Mouse (Mus musculus): ENCODE measurements around the gene Plekhm1. TPM values are rescaled to one million over a fixed set of nuclear protein-coding genes. Genes with fewer than 3 reads are reported as not detected.
"Not testable (repeated sequence)": the region's sequence is repeated elsewhere in the genome, so short reads cannot be mapped to it uniquely, and the experiment has no call there.

The Plekhm1 gene
- polyA plus RNA-seq (2016; fragmentation: Nextera tagmentation; extraction: Ambion mirVana) = 8.0 and 8.5 TPM in 2 replicates

- peak within 1 kb of the TSS; percentile 85 for H3K4me3 ChIP-seq
- DNase-seq (ENCODE audit: low spot score) = peak; percentile 94
- H3K27me3 ChIP-seq (ENCODE audit: low read depth, poor library complexity, severe bottlenecking) = no peaks in the 10 kb centered on the region
- peaks cover 6% of the 10 kb centered on the region for H3K36me3 ChIP-seq
- H3K27ac ChIP-seq (replicated peaks) = peak within 1 kb of the TSS; percentile 84
- under 1% methylated on average over 67 of the region's 67 CpGs for WGBS
- H3K9me3 ChIP-seq (replicated peaks) = no peaks in the 10 kb centered on the region
- peaks cover 23% of the 10 kb centered on the region for H3K4me1 ChIP-seq
Measured at GRCm38 (mm10) chr11:103411981-103412949, at the start of gene Plekhm1. Gene Plekhm1 (minus strand): TSS chr11:103412687.

DNA sequence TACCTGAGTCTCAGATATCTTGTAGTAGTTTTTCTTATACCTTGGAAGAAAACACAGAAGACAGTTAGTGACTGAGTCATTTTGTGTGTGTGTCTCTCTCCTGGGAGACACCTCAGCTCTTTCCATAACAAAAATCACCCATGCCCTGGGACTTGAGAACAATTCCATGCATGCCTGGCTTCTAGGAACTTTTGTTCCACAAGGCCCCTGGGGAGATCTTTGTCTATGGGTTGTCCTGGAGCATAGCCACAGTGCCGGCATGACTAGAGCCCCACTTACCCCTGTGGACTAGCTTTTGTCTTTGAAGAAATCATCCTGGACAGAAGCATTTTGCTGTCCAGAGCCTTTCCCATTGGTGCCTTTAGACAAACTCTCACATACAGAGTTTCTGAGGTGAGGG lies 38.6 kb upstream of the Plekhm1 start:
- H3K4me3 ChIP-seq; H3K27ac ChIP-seq (replicated peaks); H3K36me3 ChIP-seq; H3K4me1 ChIP-seq; DNase-seq (ENCODE audit: low spot score); H3K27me3 ChIP-seq (ENCODE audit: low read depth, poor library complexity, severe bottlenecking); H3K9me3 ChIP-seq (replicated peaks): not testable (repeated sequence)
- 42% methylated on average over 1 of the region's 1 CpGs for WGBS

DNA sequence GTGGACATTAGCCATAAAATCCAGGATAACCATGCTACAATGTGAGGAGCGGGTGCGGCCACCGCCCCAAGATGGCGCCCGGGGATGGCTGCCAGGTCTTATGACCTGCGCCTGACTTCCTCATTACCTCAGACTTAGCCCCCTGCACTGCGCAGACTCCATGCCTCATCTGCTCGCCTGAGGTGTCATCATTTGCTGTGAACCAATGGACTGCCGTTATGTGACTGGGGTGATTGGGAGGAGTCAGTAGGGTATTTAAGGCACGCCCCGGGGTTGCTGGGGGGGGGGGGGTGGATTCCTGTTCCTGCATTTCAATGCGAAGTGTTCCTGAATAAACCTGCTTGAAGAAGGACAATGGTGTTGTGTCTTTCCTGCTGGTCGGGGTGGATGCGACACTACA lies 37.2 kb upstream of the Plekhm1 start:
- not testable (repeated sequence) for H3K4me1 ChIP-seq; H3K9me3 ChIP-seq (replicated peaks); H3K27ac ChIP-seq (replicated peaks); H3K4me3 ChIP-seq; H3K36me3 ChIP-seq; H3K27me3 ChIP-seq (ENCODE audit: low read depth, poor library complexity, severe bottlenecking); DNase-seq (ENCODE audit: low spot score)
- WGBS = 89% methylated on average over 14 of the region's 14 CpGs

GRCm38 (mm10) chr11:103443678-103444077 lies 31.2 kb upstream of the Plekhm1 start:
- Histone ChIP-seq H3K27me3 (ENCODE audit: low read depth, poor library complexity, severe bottlenecking) (no peaks in the 10 kb centered on the region), H3K4me3 (no peak overlapping the region), H3K27ac (replicated peaks) (no peak overlapping the region), H3K4me1 (peaks cover 8% of the 10 kb centered on the region), H3K9me3 (replicated peaks) (no peaks in the 10 kb centered on the region), H3K36me3 (no peaks in the 10 kb centered on the region)
- whole genome bisulfite sequencing = 89% methylated on average over 3 of the region's 3 CpGs
- no peak for DNase-seq (ENCODE audit: low spot score)

GRCm38 (mm10) chr11:103436282-103436681 lies 23.8 kb upstream of the Plekhm1 start:
- H3K36me3 ChIP-seq = no peaks in the 10 kb centered on the region
- H3K27me3 ChIP-seq (ENCODE audit: low read depth, poor library complexity, severe bottlenecking) = no peaks in the 10 kb centered on the region
- 0 out of 2 replicates have a peak, but pooled peaks cover 3% of the 10 kb centered on the region for H3K4me1 ChIP-seq
- no peaks in the 10 kb centered on the region for H3K9me3 ChIP-seq (replicated peaks)
- DNase-seq (ENCODE audit: low spot score) = no peak
- WGBS = 92% methylated on average over 5 of the region's 5 CpGs
- no peak overlapping the region for H3K4me3 ChIP-seq
- H3K27ac ChIP-seq (replicated peaks) = no peak overlapping the region

GRCm38 (mm10) chr11:103425031-103425430 lies 12.5 kb upstream of the Plekhm1 start:
- H3K36me3 ChIP-seq = no peaks in the 10 kb centered on the region
- WGBS = 41% methylated on average over 5 of the region's 5 CpGs
- H3K9me3 ChIP-seq (replicated peaks) = no peaks in the 10 kb centered on the region
- H3K27ac ChIP-seq (replicated peaks) = no peak overlapping the region
- H3K4me1 ChIP-seq = no peaks in the 10 kb centered on the region
- DNase-seq (ENCODE audit: low spot score) = no peak
- no peaks in the 10 kb centered on the region for H3K27me3 ChIP-seq (ENCODE audit: low read depth, poor library complexity, severe bottlenecking)
- H3K4me3 ChIP-seq = no peak overlapping the region

GRCm38 (mm10) chr11:103419667-103420066 lies 7.2 kb upstream of the Plekhm1 start:
- DNase-seq (ENCODE audit: low spot score) = no peak
- Histone ChIP-seq H3K36me3 (no peaks in the 10 kb centered on the region), H3K27ac (replicated peaks) (no peak overlapping the region), H3K4me1 (no peaks in the 10 kb centered on the region), H3K27me3 (ENCODE audit: low read depth, poor library complexity, severe bottlenecking) (no peaks in the 10 kb centered on the region), H3K9me3 (replicated peaks) (no peaks in the 10 kb centered on the region), H3K4me3 (no peak overlapping the region)
- 89% methylated on average over 13 of the region's 13 CpGs for WGBS

- no peaks in the 10 kb centered on the region for H3K27me3 ChIP-seq (ENCODE audit: low read depth, poor library complexity, severe bottlenecking)
- no peak overlapping the region for H3K27ac ChIP-seq (replicated peaks)
- 76% methylated on average over 5 of the region's 5 CpGs for WGBS
- H3K4me1 ChIP-seq = no peaks in the 10 kb centered on the region
- H3K36me3 ChIP-seq = no peaks in the 10 kb centered on the region
- no peak overlapping the region for H3K4me3 ChIP-seq
- no peak for DNase-seq (ENCODE audit: low spot score)
- H3K9me3 ChIP-seq (replicated peaks) = no peaks in the 10 kb centered on the region
Measured at GRCm38 (mm10) chr11:103419226-103419625, 6.7 kb upstream of the Plekhm1 start.

GRCm38 (mm10) chr11:103413516-103413915 lies 1.0 kb upstream of the Plekhm1 start:
- Histone ChIP-seq H3K27me3 (ENCODE audit: low read depth, poor library complexity, severe bottlenecking) (no peaks in the 10 kb centered on the region), H3K4me3 (no peak overlapping the region), H3K27ac (replicated peaks) (no peak overlapping the region), H3K36me3 (peaks cover 6% of the 10 kb centered on the region), H3K4me1 (peaks cover 23% of the 10 kb centered on the region), H3K9me3 (replicated peaks) (no peaks in the 10 kb centered on the region)
- WGBS = 82% methylated on average over 1 of the region's 1 CpGs
- no peak for DNase-seq (ENCODE audit: low spot score)

GRCm38 (mm10) chr11:103412950-103413423 lies 500 bp upstream of the Plekhm1 start:
- Histone ChIP-seq H3K36me3 (peaks cover 6% of the 10 kb centered on the region), H3K4me1 (peaks cover 23% of the 10 kb centered on the region), H3K4me3 (peak overlapping the region; percentile 85), H3K27me3 (ENCODE audit: low read depth, poor library complexity, severe bottlenecking) (no peaks in the 10 kb centered on the region), H3K9me3 (replicated peaks) (no peaks in the 10 kb centered on the region), H3K27ac (replicated peaks) (peak overlapping the region; percentile 84)
- DNase-seq (ENCODE audit: low spot score) = no peak
- WGBS = 5% methylated on average over 14 of the region's 14 CpGs

GRCm38 (mm10) chr11:103411301-103411700 lies 1.2 kb downstream of the Plekhm1 start:
- Histone ChIP-seq H3K9me3 (replicated peaks) (no peaks in the 10 kb centered on the region), H3K27ac (replicated peaks) (no peak overlapping the region), H3K36me3 (peaks cover 12% of the 10 kb centered on the region), H3K27me3 (ENCODE audit: low read depth, poor library complexity, severe bottlenecking) (no peaks in the 10 kb centered on the region), H3K4me1 (peaks cover 23% of the 10 kb centered on the region), H3K4me3 (peak overlapping the region; percentile 85)
- 88% methylated on average over 1 of the region's 1 CpGs for WGBS
- no peak for DNase-seq (ENCODE audit: low spot score)

- WGBS = 93% methylated on average over 13 of the region's 13 CpGs
- Histone ChIP-seq H3K36me3 (peaks cover 29% of the 10 kb centered on the region), H3K4me1 (peaks cover 23% of the 10 kb centered on the region), H3K27me3 (ENCODE audit: low read depth, poor library complexity, severe bottlenecking) (no peaks in the 10 kb centered on the region), H3K4me3 (no peak overlapping the region), H3K27ac (replicated peaks) (no peak overlapping the region), H3K9me3 (replicated peaks) (no peaks in the 10 kb centered on the region)
- DNase-seq (ENCODE audit: low spot score) = no peak
Measured at GRCm38 (mm10) chr11:103408880-103409279, 3.6 kb downstream of the Plekhm1 start.

DNA sequence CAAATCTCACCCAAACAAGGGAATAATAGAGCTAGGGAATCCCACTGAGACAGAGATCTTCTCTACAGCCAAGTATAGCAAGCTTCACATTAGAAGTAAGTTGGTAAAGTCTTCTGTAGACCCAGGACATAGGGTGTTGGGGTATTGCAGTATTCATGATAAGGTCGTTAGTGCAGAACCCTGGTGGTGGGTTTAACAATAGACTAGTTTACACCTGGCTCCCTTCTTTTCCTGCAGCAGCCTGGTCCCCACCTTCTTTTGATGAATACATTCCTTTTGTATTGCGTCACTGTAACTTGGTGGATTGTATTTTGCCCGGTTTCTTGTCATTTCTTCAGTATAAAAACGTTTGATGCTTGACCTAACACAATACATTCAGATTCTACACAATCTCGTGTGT lies 5.4 kb downstream of the Plekhm1 start:
- H3K4me3 ChIP-seq; H3K27me3 ChIP-seq (ENCODE audit: low read depth, poor library complexity, severe bottlenecking); H3K9me3 ChIP-seq (replicated peaks); H3K27ac ChIP-seq (replicated peaks); DNase-seq (ENCODE audit: low spot score): not testable (repeated sequence)
- Histone ChIP-seq H3K4me1 (peaks cover 16% of the 10 kb centered on the region), H3K36me3 (peaks cover 46% of the 10 kb centered on the region)
- 72% methylated on average over 5 of the region's 5 CpGs for WGBS
